Mouse (Mus musculus) cerebellum, adult 2 months (tissue): ENCODE results near the gene Slc25a26. TPM values are rescaled to one million over a fixed set of nuclear protein-coding genes. Genes with fewer than 3 reads are reported as not detected.

ENCODE experiments used
- DNase-seq, 2 experiments: peaks; one replicate each; pipeline ENCODE4 v3.0.0; 2021
- H3K27ac ChIP-seq: fragments of 200-500 bp; 2 replicates; pipeline ENCODE4 v1.5.1; 2012; ENCODE audit warnings: low read length, control low read depth, inconsistent platforms; ENCODE audit not compliant: insufficient read depth
- H3K27me3 ChIP-seq: fragments of 200-500 bp; 2 replicates; pipeline ENCODE4 v1.6.1; 2012; ENCODE audit warnings: inconsistent platforms, mild to moderate bottlenecking, low read length, moderate library complexity; ENCODE audit not compliant: control insufficient read depth, insufficient read depth
- H3K4me1 ChIP-seq: fragments of 200-500 bp; 2 replicates; pipeline ENCODE4 v1.6.1; 2011; ENCODE audit warnings: low read length; ENCODE audit not compliant: control insufficient read depth, insufficient read depth
- H3K4me3 ChIP-seq: fragments of 200-500 bp; replicated peaks from 2 replicates; pipeline ENCODE3; 2011; ENCODE audit warnings: mild to moderate bottlenecking, low read depth, low read length, control low read depth; ENCODE audit not compliant: insufficient read depth
- CTCF ChIP-seq: fragments of 200-500 bp; IDR thresholded peaks from 2 replicates; pipeline ENCODE4 v1.5.1; 2011; ENCODE audit warnings: low read depth, mild to moderate bottlenecking, control low read depth, low read length, moderate library complexity, borderline replicate concordance; ENCODE audit not compliant: insufficient read depth
- POLR2A ChIP-seq: fragments of 200-500 bp; IDR thresholded peaks from 2 replicates; pipeline ENCODE4 v1.6.1; 2011; ENCODE audit warnings: low read length, control low read depth, borderline replicate concordance; ENCODE audit not compliant: insufficient read depth
- WGBS: fragments of 180-500 bp; shearing (Covaris S2); methylation state at CpG from one replicate; pipeline ENCODE4 v1.1.7; 2018; 5-methylcytosine and 5-hydroxymethylcytosine counted together
- polyA plus RNA-seq: library from polyadenylated mRNA; depleted of rRNA; stranded (reverse); fragments of >200 nt; gene quantifications from 2 replicates; pipeline ENCODE4 v1.2.3, GENCODE M21; 2012

The Slc25a26 gene
- polyA plus RNA-seq, 1 experiment = 17.3 TPM

- Histone ChIP-seq H3K4me3 (no peak overlapping the region), H3K27me3 (no peaks in the 10 kb centered on the region), H3K4me1 (no peaks in the 10 kb centered on the region), H3K27ac (no peak overlapping the region)
- DNase-seq = no peak
- TF ChIP-seq CTCF (no peak), POLR2A (no peak)
- WGBS = 69% methylated on average over 14 of the region's 14 CpGs
Measured at GRCm38 (mm10) chr6:94596051-94596760, 96.1 kb downstream of the Slc25a26 start.

DNA sequence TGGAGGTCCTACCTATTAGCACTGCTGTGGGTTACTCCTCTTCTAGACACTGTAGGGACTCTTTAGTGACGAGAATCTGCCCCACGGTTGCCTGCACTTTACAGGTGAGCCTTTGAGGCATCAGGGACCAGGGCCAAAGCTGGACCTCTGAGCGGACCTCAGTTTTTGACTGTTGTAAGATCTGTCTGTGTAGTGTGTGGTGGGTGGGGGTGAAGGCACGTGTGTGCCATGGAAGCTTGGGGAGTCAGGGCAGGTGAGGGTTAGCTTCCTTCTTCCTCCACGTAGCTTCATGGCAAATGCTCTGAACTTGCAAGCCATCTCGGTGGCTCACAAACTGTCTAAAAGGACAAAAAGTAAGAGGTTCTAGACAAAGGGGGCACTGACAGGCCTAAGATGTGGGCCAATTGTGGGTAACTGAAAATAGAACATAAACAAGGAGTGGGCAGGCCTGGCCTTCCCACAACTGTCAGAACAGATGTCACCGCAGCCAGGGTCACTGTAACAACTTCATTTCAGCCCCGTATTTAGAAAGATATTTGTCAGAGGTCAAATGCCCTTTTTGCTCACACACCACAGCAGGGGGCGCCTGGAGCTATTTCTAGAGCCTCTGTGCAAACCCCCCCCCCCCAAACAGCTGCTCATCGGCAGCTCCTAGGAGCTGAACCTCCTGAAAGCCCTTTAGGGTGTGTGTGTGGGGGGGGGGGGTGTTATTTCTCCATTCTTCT is 96.8 kb downstream of the Slc25a26 start:
- DNase-seq = no peak
- Histone ChIP-seq H3K27ac (no peak overlapping the region), H3K27me3 (no peaks in the 10 kb centered on the region), H3K4me3 (no peak overlapping the region), H3K4me1 (no peaks in the 10 kb centered on the region)
- 67% methylated on average over 10 of the region's 10 CpGs for WGBS
- no peak for TF ChIP-seq POLR2A

GRCm38 (mm10) chr6:94598421-94598820 is 98.3 kb downstream of the Slc25a26 start:
- TF ChIP-seq POLR2A (no peak), CTCF (no peak)
- WGBS = 92% methylated on average over 12 of the region's 12 CpGs
- H3K27ac ChIP-seq = no peak overlapping the region

GRCm38 (mm10) chr6:94599016-94599415 is 98.9 kb downstream of the Slc25a26 start:
- H3K4me3 ChIP-seq = no peak overlapping the region
- no peak overlapping the region for H3K27ac ChIP-seq
- TF ChIP-seq CTCF (no peak), POLR2A (no peak)
- H3K4me1 ChIP-seq = no peaks in the 10 kb centered on the region
- no peaks in the 10 kb centered on the region for H3K27me3 ChIP-seq
- no peak for DNase-seq
- WGBS = 94% methylated on average over 13 of the region's 13 CpGs

More at GRCm38 (mm10) chr6:94598421-94598820, 98.3 kb downstream of the Slc25a26 start:
- Histone ChIP-seq H3K4me3 (no peak overlapping the region), H3K27me3 (no peaks in the 10 kb centered on the region), H3K4me1 (no peaks in the 10 kb centered on the region)
- no peak for DNase-seq

DNA sequence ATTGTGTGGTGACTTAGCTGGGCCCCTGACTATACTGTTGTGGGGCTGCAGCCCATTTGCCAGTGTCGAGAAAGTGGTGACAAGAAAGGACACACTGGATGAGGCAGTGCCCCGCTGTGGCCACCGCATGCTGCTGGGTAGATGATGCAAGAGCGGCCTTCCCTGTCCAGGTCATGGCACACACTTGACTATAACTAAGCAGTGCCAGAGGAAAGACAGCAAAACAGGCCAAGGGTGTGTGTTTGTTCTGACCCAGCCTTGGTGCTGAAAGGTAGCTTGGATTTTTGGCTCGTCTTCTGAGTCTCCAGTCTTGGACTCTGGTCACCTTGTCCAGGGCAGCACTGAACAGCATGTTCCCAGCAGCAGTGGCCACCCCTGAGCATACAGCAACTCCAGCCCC is 101.0 kb downstream of the Slc25a26 start:
- DNase-seq = no peak
- Histone ChIP-seq H3K4me1 (no peaks in the 10 kb centered on the region), H3K27me3 (no peaks in the 10 kb centered on the region), H3K4me3 (no peak overlapping the region), H3K27ac (no peak overlapping the region)
- no peak for TF ChIP-seq CTCF
- TF ChIP-seq POLR2A = no peak
- WGBS = 49% methylated on average over 5 of the region's 5 CpGs

DNA sequence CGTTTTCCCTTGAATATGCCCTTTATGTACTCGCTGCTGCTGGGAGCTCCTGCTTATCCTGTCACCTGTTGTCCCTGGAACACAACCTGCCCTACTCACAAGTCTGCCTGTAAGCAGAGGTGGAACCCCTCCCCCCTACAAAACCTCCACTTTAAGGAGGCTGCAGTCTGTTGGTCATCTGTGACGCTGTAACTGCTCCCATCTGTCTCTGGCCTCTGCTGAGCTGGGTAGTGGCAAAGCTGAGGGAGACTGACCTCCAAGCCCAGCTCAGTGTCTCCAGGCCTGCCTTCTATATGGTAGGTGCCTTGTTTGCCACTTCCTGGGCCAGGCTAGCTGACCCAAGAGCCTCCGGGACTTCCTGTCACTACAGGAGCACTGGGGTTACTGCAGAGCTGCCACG is 101.7 kb downstream of the Slc25a26 start:
- TF ChIP-seq POLR2A = no peak
- TF ChIP-seq CTCF = no peak
- no peak overlapping the region for H3K27ac ChIP-seq
- no peaks in the 10 kb centered on the region for H3K4me1 ChIP-seq
- WGBS = 69% methylated on average over 5 of the region's 5 CpGs
- no peak overlapping the region for H3K4me3 ChIP-seq
- no peak for DNase-seq
- no peaks in the 10 kb centered on the region for H3K27me3 ChIP-seq

DNA sequence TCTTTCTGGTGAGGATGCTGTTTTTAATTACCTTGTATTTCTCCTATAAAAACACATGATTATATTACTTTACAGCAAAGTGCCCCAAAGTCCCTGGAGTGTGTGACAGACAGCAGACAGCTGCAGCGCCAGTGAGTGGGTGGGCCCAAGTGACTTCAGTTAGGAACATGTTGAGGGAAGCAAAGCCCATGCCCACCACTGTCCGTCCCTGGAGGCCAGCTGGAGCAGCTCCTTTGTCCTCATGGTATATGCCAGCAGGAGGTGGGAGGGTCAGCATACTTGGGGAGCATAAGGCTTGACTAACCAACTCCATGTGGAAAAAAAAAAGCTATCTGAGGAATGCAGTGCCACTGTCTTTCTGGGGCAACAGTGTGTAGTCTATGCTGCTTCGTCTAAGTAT is 103.9 kb downstream of the Slc25a26 start:
- Histone ChIP-seq H3K27me3 (no peaks in the 10 kb centered on the region), H3K27ac (no peak overlapping the region), H3K4me1 (no peaks in the 10 kb centered on the region), H3K4me3 (no peak overlapping the region)
- no peak for TF ChIP-seq CTCF
- no peak for TF ChIP-seq POLR2A
- WGBS = 36% methylated on average over 3 of the region's 3 CpGs
- DNase-seq = no peak

DNA sequence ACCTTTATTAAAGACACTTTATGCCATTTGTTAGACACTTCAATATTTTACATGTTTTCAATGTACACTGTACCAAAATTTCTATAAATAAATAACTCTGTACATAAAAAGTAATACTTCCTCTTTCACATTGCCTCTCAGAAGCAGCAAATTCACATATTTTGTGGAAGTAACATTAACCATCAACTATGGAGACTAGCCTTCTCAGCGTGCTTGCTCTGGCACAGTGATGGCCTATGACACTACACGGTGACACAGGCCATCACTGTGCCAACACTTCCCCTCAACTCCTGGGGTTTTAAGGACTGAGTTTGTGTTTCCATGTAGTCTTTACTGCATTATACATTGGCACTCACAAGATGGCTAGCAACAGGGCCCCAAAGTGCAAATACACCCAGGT is 104.4 kb downstream of the Slc25a26 start:
- DNase-seq = no peak
- WGBS = 58% methylated on average over 2 of the region's 2 CpGs
- Histone ChIP-seq H3K27me3 (no peaks in the 10 kb centered on the region), H3K4me1 (no peaks in the 10 kb centered on the region), H3K27ac (no peak overlapping the region), H3K4me3 (no peak overlapping the region)
- no peak for TF ChIP-seq POLR2A
